Mouse (Mus musculus) urinary bladder, postnatal 4 days (tissue): ENCODE results near the gene Eef2.
"Not testable (repeated sequence)": the region's sequence is repeated elsewhere in the genome, so short reads cannot be mapped to it uniquely, and the experiment has no call there.

Experiments
- DNase-seq, 2 experiments: peaks; one replicate each; pipeline ENCODE4 v3.0.0; 2021 to 2022; ENCODE audit warnings: low spot score in 2 of 2

Gene Eef2

GRCm38 (mm10) chr10:81146296-81146695 lies 30.1 kb upstream of the Eef2 start:
- no peak for DNase-seq

DNA sequence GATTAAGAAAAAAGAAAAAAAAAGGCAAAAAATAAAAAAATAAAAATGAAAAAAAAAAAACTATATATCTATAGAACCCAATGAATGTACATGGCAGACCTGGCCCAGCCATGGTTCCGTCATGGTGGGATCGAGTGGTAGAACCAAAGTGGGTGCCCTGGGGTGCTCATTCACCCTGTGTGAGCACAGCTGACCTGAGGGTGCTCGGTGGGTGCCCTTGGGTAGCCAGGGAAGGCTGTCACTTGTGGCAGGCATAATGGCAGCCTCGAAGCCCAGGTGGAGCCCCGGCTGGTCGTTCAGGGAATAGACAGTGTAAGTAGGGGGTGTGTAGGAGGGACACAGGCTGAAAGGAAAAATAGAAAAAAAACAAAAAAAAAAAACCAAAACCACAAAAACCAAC lies 25.2 kb upstream of the Eef2 start:
- no peak for DNase-seq

- no peak for DNase-seq
These were observed 23.8 kb upstream of the Eef2 start for GRCm38 (mm10) chr10:81152609-81153008.

DNA sequence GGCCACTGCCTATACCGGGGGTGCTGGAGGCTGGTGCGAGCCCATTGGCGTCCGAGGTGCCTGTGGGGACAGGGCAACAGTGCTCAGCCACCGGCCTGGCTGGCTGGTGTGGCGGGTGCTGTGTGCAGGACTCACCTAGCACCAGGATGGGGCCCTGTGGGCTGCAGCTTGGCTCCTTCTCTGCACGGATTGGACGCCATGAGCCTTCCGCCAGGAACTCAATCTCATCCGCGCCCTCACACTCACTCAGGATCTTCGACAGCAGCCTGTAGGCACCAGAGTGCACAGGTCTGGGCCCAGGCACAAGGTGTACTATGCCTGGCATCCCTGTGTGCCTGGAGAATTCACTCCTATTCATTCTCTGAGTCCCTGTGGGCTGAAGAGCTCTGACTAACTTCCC lies 22.1 kb upstream of the Eef2 start:
- no peak for DNase-seq

GRCm38 (mm10) chr10:81154736-81155135 lies 21.7 kb upstream of the Eef2 start:
- no peak for DNase-seq

DNA sequence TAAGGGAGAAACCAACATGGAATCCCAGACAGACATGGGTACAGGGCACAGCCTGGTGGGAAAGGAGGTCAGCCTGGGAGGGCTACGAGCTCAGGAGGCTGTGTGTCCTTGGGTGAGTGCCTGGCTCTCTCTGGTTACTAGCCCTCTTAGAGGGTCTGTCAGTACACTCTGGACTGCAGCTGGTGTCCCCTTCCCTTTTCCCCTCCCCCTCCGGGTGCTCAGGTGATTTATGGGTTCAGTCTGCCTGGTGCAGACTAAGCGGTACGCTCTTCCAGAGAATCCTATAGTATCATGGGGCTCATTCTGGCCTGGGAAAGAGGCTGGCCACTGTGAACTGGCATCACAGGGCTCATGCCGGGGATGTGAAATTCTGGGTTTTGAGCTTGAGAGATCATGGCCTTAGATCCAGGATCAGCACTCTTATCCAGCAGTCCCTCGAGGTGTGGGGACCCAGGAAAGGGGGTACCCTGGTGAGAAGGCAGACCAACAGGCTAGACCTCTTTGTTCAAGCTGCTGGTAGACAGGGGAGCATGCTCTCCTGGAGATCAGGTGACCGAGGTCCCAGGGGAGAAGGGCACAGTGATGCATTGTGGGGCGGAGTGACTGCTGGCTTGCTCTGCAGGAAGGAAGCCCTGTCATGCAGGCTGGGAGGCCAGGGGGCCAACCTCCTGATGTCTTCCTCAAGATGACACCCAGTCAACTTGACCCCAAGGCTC lies 14.7 kb upstream of the Eef2 start:
- DNase-seq, result no peak

- no peak for DNase-seq
These were observed 14.1 kb upstream of the Eef2 start for GRCm38 (mm10) chr10:81162318-81162652.

GRCm38 (mm10) chr10:81165118-81165517 lies 11.3 kb upstream of the Eef2 start:
- no peak for DNase-seq

DNA sequence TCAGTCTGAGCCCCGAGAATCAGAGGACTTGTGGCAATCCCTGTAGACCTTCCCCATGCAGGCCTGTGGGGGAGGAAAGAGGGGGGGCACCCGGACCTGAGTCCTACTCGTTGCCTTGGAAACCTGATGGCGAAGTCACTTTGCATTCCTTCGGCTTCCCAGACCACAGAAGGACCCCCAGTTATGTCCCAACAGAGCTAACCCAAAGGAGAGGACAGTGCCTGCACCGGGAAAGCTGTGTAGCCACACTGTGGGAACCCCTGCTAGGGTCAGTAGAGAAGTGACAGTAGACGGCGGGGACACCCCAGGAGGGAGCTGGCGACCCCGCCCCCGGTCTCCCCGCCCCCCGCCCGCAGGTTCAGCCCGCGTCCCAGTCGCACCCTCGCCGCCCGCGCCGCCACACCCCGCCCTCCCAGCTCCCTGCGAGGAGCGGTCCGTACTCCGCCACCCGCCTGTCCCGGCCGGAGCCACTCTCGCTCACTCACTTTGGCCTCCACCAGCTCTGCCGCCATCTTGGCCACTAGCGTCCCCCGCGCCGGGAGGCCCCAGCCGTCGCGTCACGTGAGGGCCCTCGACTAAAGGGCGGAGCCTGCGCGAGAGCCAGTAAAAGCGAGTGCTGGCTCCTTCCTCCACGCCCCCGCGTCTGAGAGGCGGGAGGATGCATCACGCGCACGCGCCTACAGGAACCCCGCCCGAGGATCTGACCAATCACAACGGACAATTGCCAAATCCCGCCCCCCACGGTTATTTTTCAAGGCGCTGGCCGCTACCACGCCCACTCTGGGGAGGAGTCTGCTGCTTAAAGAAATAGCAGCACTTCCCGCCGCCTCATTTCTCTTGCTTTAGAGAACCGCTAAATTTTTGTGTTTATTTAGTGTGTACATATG lies 9.0 kb upstream of the Eef2 start, which contains the start of gene Pias4:
Pias4 (minus strand) TSS at position 724 of the 887 bp plus-strand sequence.
- DNase-seq, result peak; percentile 100

DNA sequence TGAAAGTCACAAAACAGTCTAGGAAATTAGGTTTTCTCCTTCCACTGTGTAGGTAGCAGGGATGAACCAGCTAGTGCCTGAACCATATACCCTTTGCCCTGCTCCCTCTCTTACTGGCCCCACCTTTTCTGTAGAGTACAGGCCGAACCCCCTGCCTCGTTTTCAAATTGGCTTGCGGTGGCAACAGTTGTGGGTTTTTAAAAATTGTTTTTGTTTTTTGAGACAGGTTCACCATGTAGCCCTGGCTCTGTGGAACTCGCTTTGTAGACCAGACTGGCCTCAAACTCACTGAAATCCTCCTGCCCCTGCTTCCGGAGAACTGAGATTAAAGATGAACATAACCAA lies 8.4 kb upstream of the Eef2 start:
- DNase-seq, result no peak

DNA sequence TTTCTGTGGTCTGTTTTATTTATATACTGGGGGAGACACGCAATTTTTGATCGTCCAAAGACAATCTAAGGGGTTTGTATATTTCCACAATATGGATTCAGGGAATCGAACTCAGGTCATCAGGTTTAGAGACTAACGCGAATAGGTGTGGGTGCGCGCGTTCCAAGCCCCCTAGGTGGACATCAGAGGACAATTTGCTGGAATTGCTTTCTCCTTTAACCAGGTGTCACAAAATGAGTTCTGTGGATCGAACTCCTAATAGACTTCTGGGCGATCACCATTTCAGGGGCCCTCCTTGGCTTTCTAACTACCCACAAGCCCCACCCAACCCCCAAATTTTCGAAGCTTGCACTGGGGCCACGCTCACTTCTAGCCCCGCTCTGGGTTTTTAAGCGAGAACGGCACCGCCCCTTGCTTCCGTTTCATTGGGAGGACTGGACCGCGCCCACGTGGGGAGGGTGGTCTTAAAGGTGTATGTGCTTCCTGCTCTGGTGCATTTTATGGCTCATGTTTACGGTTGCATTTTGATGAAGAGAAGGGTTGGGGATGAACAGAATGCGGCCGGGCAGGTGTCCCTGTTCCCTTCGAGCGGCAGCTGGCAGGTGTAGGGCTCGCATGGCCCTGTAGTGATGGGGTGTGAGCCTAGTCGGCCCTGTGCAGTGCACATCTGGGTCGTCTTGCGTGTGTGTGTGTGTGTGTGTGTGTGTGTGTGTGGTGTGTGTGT lies 7.7 kb upstream of the Eef2 start:
- peak; percentile 80 to 84 for DNase-seq

GRCm38 (mm10) chr10:81169411-81169900 lies 7.0 kb upstream of the Eef2 start:
- not testable (repeated sequence) for DNase-seq

- peak; percentile 80 to 84 for DNase-seq
These were observed 3.3 kb upstream of the Eef2 start for GRCm38 (mm10) chr10:81173132-81173531.

- peak; percentile 83 to 88 for DNase-seq
These were observed 1.6 kb upstream of the Eef2 start for GRCm38 (mm10) chr10:81174617-81175344.

DNA sequence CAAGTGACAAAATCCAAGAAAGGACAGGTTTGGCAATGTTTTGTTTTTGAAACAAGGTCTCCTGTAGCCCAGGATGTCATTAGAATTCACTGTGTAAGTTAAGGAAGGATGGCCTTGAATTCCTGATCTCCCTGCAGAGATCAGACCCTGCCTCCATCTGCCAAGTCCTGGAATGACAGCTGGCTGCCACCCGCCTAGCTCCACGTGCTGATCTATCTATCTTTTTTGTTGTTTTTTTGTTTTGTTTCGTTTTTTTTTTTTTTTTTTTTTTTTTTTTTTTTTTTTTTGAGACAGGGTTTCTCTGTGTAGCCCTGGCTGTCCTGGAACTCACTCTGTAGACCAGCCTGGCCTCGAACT lies 1.1 kb upstream of the Eef2 start:
- DNase-seq, result not testable (repeated sequence)

DNA sequence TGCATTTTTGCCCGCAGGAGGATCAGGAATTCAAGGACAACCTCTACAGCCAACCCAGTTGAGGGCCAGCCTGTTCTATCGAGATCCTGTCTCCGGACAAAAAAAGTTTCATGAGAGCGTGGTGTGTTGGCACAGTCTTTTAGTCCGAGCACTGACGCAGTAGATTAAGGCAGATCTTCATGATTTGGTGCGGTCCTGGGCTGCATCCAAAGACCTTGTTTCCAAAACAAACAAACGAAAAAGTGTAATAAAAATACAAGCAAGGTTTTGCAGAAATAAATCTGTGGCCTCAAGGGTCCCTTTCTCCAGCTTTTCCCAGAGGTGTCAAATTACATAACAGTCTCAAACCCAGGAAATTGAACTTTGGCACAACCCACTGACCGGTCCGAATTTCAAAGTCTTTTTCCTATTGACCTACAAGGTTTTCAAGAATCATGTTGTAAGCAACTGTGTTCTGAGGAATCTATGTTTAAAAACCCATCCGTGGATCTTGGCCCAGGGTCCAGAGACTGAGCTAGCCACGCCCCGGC lies 430 bp upstream of the Eef2 start:
- DNase-seq, result no peak

DNA sequence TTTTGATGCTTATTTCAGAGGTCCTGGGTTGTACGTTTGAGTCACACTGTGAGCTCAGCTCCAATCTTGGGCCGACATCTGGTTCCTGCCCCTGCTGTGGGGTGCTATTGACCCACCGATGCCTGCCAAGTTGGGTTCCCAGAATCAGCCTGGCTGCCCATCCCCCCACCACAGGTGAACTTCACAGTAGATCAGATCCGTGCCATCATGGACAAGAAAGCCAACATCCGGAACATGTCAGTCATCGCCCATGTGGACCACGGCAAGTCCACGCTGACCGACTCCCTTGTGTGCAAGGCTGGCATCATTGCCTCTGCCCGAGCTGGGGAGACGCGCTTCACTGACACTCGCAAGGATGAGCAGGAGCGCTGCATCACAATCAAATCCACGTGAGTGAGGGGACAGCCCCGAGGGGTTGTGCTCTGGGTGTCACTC lies 1.1 kb downstream of the Eef2 start:
- no peak for DNase-seq

- peak; percentile 62 to 89 for DNase-seq
These were observed 1.7 kb downstream of the Eef2 start for GRCm38 (mm10) chr10:81177958-81178712.

DNA sequence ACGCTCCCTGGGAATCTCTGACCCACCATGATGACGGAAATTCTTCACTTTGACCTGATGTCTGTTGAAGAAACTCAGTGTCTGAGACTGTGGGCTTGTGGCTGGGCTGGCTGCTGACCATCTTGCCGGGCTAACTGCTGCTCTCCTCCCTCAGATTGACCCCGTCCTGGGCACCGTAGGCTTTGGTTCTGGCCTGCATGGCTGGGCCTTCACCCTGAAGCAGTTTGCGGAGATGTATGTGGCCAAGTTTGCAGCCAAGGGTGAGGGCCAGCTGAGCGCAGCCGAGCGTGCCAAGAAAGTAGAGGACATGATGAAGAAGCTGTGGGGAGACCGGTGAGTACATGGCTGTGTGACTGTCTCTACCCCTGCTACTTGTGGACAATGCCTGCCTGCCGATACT lies 2.5 kb downstream of the Eef2 start:
- DNase-seq, result no peak

- no peak for DNase-seq
These were observed 3.3 kb downstream of the Eef2 start for GRCm38 (mm10) chr10:81179451-81180342.
